Mouse (Mus musculus) gastrocnemius, postnatal 4 days (tissue): ENCODE data around the gene Spg21. TPM values are rescaled to one million over a fixed set of nuclear protein-coding genes. Genes with fewer than 3 reads are reported as not detected.

ENCODE experiments used
- DNase-seq, 2 experiments: peaks; one replicate each; pipeline ENCODE4 v3.0.0; 2021 to 2022; ENCODE audit warnings: low spot score in 2 of 2, mixed read lengths in 2 of 2
- total RNA-seq, 2 experiments: library from RNA; stranded (reverse); gene quantifications; 2 replicates each; pipeline ENCODE4 v1.2.3; 2021

Spg21 gene
- total RNA-seq, 2 experiments from 2014 or later: 72.6 to 85.4 TPM

DNA sequence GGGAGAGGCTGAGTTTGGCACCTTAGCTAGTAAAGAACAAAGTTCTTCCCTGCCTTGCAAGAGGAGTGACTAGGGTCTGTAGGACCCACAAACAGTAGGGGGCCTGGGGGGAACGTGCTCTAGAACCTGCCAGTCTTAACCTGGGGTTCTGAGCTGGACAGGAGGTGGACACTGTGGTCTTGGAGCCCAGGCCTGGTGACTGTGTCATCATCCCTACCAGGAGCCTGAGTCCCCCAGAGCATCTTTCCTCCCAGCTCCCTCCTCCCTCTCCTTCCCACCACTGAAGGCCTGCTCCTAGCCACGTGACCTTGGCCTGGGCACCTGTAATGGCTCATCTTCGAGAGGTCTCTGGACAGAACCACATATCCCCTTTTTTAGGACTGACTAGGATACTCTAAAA is 73.4 kb downstream of the Spg21 start:
- no peak for DNase-seq

DNA sequence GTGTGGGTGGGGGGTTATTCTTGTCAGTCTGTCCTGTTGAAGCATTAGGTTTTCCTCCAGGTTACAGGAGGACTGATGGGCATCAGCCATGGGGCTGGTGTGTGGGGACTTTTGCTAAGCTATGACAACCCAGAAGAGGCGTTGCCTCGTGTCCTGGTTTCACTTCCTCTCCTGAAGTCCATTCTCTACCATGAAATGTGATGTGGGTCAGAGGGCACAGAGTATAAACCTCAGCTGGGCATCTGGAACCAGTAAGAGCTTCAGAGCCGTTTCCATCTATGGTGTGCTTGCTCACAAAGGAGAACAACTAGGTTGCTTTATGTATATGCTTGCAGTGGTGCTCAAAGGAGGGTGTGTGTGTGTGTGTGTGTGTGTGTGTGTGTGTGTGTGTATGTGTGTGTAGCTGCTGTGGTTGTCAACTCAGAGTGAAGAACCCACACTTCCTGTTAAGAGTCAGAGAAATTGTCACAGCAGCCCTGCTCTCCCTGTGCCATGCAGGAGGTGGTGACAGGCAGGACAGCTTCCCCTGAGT is 74.5 kb downstream of the Spg21 start:
- DNase-seq: no peak

DNA sequence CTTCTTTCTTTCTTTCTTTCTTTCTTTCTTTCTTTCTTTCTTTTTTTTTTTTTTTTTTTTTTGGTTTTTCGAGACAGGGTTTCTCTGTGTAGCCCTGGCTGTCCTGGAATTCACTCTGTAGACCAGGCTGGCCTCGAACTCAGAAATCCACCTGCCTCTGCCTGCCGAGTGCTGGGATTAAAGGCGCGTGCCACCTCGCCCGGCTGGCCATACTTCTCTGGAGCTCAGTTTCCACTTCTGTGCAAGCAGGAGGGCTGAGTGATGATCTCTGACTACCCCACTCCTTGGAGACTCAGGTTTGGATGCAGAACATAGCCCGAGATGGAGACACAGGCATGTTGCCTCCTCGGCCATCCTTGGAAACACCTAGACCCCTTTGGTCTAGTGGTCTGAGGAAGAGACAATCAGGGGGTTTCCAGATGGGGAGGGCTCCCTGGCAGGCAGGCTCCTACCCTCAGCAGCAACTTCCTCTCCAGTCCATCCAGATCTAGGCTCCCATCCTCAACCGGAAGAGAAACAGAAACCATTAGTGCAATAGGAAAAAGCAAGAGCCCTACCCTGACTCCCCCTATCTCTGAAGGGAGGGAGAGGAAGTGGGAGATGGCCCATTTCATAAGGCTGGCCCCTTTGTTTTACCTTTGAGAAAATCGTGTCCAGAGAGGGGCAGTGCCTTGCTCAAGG is 75.2 kb downstream of the Spg21 start:
- no peak for DNase-seq

DNA sequence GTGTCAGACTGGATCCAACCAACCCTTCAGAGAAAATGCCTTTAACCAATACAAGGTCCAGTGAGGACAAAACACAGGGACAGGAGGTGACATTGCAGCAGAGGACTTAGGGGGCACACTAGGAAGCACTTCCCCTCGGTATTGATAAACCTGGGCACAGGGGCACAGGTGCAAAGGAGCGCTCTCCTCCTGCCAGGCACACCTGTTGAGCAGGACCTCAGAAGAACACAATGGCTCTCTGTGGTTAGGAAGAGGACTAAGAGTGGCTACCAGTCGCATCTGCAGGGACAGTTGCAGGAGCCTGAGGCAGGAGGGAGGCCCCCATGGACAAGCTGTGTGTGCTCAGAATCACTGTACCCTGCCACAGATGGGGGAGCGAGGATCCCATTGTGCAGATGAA is 75.7 kb downstream of the Spg21 start:
- no peak for DNase-seq

Other genes with a start within 250 kb of the Spg21 start
- 10 to 100 TPM; 56.9 to 59.0 TPM for gene Cilp, start 195.8 kb upstream of the Spg21 start, total RNA-seq
- 10 to 100 TPM; 53.5 to 59.6 TPM for gene Clpx, start 166.7 kb upstream of the Spg21 start, total RNA-seq
- gene Pdcd7, start 114.8 kb upstream of the Spg21 start, total RNA-seq: 10 to 100 TPM; 14.0 to 14.5 TPM
- gene Ubap1l, start 99.9 kb upstream of the Spg21 start, total RNA-seq: under 1 TPM; 0.44 to 0.66 TPM
- gene Kbtbd13, start 69.3 kb upstream of the Spg21 start, total RNA-seq: 10 to 100 TPM; 10.2 to 10.6 TPM
- 1 to 10 TPM; 8.7 to 9.2 TPM for gene Rasl12, start 62.4 kb upstream of the Spg21 start, total RNA-seq
- gene Slc51b, start 38.0 kb upstream of the Spg21 start, total RNA-seq: not detected
- gene Mtfmt, start 25.2 kb upstream of the Spg21 start, total RNA-seq: 10 to 100 TPM in 1 of 2 experiments, 1 to 10 TPM in 1; 9.5 to 10.3 TPM
- gene Ankdd1a, start 59.2 kb downstream of the Spg21 start, total RNA-seq: not detected
- 10 to 100 TPM; 23.6 to 26.0 TPM for gene Plekho2, start 119.1 kb downstream of the Spg21 start, total RNA-seq
- gene Pif1, start 126.2 kb downstream of the Spg21 start, total RNA-seq: 1 to 10 TPM; 3.0 TPM
- gene Rbpms2, start 168.7 kb downstream of the Spg21 start, total RNA-seq: 1 to 10 TPM; 5.1 to 5.6 TPM
- gene Oaz2, start 207.1 kb downstream of the Spg21 start, total RNA-seq: 100 to 1,000 TPM; 232 to 238 TPM